Mouse (Mus musculus) ES-CJ7 (cell line): Measurements from ENCODE around the gene Otop3.
"Not testable (repeated sequence)": the region's sequence is repeated elsewhere in the genome, so short reads cannot be mapped to it uniquely, and the experiment has no call there.

ENCODE experiments used
- DNase-seq: peaks from one replicate; pipeline ENCODE4 v3.0.0; 2011; ENCODE audit warnings: low read depth, low spot score

The Otop3 gene

DNA sequence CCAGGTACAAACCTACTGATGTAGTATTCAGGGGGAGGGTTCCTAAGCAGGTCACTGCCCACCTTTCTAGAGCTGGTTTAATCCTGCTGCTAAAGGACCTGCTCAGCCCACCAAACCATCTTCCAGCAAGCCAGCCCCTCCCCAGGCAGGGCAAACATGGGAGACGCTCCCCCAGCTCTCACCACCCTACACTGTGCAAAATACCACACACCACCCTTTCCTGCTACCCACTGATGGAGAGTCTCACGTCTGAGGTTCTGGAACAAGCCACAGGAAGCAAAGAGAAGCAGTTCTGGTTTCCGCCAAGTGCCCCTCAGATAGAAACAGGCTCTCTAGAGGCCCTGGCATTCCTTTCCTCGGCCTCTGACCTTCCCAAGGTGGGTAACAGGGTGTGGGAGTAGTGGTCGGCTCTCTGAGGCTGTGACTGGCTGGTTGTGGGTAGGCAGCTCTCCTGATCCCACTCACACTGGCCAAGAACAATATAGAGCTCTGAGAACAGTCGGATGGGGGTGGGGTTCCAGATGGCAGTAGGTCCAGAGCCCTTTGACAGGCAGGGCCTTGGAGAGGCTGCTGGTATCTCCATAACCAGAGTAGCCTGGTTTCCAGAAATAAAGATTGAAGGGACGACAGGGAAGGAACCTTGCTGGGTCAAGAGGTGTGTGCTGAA, 31.6 kb downstream of the Otop3 start:
- DNase-seq = no peak

GRCm38 (mm10) chr11:115366706-115367394, 32.3 kb downstream of the Otop3 start:
- DNase-seq = no peak

DNA sequence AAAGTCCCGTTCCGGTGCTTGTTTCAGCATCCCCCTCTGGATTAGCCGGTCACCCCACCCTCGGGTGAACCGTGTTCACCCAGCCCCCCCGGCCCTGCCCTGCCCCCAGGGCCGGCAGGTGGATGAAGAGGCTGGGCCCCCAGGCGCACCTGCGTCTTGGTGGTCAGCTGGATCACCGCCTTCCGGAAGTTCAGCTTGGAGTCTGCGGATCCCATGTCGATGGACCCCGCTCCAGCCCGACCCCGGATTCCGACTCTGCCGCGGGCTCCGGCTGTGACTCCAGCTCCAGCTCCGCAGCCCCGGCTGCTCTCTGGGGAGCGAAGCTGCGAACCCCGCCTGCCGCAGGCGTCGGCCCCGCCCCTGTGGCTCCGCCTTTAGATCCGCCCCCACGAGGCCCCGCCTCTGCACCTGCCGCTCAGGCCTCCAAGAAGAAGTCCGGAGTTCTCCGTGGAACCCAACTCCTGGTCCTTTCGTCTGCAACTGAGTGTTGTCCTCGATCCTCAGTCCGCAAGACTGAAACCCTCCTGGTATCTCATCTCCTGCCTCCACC, 32.9 kb downstream of the Otop3 start, which contains the start of gene Hid1:
Gene Hid1, minus strand, starts transcription at position 362 of the 550 bp plus-strand sequence.
- DNase-seq = peak; percentile 75

DNA sequence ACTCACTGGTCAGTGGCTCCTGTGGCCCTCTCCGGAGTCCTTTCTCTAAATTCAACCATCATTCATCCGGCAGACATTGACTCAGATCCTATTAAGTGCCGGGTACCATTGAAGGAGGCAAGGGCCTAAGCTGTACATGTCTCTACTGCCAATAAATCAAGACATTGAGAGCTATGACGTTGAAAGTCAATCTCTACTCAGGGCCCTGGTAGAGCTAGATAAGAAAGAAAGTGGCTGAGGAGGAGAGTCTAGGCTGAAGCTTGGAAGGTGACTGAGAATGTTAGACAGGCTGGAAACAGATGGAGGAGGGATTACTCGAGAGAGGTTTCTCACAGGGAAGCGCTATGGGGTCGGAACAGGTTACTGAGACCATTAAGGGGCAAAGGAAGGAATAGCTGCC, 35.8 kb downstream of the Otop3 start:
- no peak for DNase-seq

DNA sequence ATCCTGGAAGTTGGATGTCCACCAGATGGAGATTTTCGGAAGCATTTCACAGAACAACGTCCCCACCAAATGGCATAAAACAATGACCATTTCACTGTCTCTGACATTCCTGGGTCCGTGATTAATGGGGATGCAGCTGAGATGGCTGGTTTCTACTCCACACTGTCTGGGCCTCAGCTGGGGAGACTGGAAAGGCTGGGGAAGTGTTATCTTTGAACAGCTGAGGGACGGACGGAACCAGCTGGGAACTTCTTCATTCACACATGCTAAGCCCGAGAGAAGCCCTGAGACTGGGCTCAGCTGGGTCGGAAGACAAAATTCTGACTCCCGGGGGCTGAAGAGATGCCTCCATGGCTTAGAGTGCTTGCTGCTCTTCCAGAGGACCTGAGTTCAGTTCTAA, 36.8 kb downstream of the Otop3 start:
- no peak for DNase-seq

- no peak for DNase-seq
Observed at GRCm38 (mm10) chr11:115372015-115372414, 37.5 kb downstream of the Otop3 start.

GRCm38 (mm10) chr11:115372737-115373136, 38.2 kb downstream of the Otop3 start:
- DNase-seq = no peak

- DNase-seq = no peak
Observed at GRCm38 (mm10) chr11:115373805-115374694, 39.5 kb downstream of the Otop3 start.

- no peak for DNase-seq
Observed at GRCm38 (mm10) chr11:115374695-115375425, 40.3 kb downstream of the Otop3 start.

DNA sequence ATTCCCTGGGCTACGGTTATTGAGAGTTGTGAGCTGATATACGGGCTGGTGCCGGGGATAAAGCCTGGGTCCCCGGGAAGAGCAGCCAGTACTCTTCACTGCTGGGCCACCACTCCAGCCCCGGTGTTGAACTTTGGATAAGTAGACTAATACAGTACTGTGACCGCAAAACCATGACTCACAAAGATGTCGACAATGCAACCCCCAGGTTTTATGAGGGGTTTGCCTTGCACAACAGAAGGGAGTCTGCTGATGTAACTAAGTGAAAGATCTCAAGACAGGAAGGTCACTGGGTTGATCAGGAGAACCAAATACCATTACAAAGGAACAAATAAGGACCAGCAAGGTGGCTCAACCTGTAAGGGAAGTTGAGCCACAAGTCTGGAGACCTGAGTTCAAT, 42.2 kb downstream of the Otop3 start:
- no peak for DNase-seq

DNA sequence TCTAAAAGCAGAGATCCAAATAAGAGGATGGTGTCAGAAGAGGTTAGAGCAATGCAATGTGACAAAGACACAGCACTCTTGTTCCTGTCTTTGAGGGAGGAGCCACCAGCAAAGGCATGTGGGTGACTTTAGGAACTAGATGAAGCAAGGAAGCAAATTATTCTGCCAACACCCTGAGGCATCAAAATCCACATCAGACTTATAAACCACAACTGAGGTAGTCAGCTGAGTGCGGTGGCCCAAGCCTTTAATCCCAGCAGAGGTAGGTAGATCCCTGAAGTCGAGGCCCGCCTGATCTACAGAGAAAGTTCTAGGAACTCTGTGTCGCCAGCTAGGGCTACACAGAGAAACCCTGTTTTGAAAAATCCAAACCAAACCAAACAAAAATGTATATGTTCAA, 42.7 kb downstream of the Otop3 start:
- no peak for DNase-seq

- DNase-seq = peak; percentile 48
Observed at GRCm38 (mm10) chr11:115377854-115378253, 43.3 kb downstream of the Otop3 start.

GRCm38 (mm10) chr11:115381276-115381675, 46.7 kb downstream of the Otop3 start:
- DNase-seq = no peak

GRCm38 (mm10) chr11:115381743-115382539, 47.4 kb downstream of the Otop3 start, which contains the start of gene Cdr2l:
Gene Cdr2l, plus strand, starts transcription at chr11:115381916.
- DNase-seq = peak; percentile 90

- DNase-seq = no peak
Observed at GRCm38 (mm10) chr11:115382891-115383290, 48.4 kb downstream of the Otop3 start.

GRCm38 (mm10) chr11:115383701-115384474, 49.4 kb downstream of the Otop3 start:
- no peak for DNase-seq

- no peak for DNase-seq
Observed at GRCm38 (mm10) chr11:115384587-115384986, 50.1 kb downstream of the Otop3 start.

GRCm38 (mm10) chr11:115386859-115387258, 52.3 kb downstream of the Otop3 start:
- not testable (repeated sequence) for DNase-seq

DNA sequence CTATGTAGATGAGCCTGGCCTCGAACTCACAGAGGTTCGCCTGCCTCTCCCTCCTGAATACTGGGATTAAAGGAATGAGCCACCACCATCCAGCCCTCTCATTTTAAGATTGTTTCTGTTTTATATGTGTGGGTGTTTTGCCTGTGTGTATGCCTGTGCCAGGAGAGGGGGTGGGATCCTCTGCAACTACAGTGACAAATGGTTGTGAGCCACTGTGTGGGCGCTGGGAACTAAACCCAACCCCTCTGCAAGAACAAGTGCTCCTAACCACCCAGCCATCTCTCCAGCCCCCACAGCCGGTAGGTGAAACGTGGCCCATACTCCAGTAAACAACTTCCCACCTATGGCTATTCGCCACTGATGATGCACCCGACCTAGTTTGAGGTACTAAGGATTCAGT, 56.8 kb downstream of the Otop3 start:
- no peak for DNase-seq
